Mouse (Mus musculus): ENCODE results near the gene Rptor.

Gene Rptor

DNA sequence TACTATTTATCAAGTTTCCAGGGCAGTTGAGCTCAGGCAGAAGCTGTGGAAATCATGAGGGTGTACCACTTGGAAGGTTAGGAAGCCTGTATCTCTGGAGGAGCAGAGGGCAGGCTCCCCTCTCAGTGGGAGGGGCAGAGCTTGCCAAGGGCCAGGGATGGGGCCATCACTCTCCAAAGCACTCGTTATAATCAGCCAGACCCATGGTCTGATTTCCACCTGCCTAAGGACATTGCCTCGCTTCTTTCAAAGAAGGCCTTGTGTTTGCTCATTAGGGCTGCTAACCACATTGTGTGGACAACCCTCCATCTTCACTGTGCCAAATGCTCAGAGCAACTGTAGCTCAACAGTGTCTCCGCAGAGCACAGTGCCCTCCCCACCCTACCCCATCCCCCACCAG is 215.2 kb downstream of the Rptor start:
- DNase-seq, result peak; percentile 35

GRCm38 (mm10) chr11:119821514-119821913 is 218.8 kb downstream of the Rptor start:
- DNase-seq, result no peak

- peak; percentile 83 for DNase-seq
Observed at GRCm38 (mm10) chr11:119824072-119824649, 221.5 kb downstream of the Rptor start.

DNA sequence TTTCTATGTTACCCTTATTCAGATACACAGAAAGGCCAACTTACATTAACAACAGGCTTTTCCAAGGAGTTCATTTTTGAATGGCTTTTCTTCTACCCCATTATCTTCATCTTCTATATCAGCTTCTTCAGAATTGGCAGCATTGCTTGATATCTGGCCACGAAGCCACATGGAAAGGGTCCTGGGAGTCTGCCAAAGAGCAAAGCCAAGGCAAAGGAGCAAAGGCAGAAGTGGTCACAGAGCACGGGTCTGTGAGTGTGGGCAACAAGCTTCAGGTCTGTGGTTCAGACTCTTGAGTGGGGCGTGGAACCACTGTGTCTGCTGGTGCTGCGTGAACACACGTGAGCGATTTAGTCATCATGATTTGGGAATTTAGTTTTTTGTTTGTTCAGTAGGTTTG is 223.1 kb downstream of the Rptor start:
- peak; percentile 58 for DNase-seq

GRCm38 (mm10) chr11:119826239-119826638 is 223.5 kb downstream of the Rptor start:
- no peak for DNase-seq

DNA sequence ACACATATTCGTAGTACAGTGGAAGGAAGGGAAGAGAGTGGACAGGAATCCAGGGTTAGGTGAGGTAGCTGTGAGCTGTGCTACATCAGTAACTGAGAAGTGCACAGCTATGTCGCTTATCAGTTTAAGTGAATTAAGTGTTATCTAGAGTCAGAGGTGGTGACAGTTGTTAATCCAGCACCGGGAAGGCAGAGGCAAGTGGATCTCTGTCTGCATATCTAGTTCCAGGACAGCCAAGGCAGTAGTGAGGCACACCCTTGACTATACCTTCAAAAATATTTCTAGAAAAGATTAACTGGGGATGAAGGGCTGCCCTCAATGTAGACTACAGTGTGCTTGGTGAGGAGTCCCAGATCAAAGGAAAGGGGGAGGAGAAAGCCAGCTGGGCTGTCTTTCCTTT is 226.4 kb downstream of the Rptor start:
- DNase-seq, result no peak

- no peak for DNase-seq
Observed at GRCm38 (mm10) chr11:119831682-119832081, 229.0 kb downstream of the Rptor start.

GRCm38 (mm10) chr11:119833311-119833710 is 230.6 kb downstream of the Rptor start:
- no peak for DNase-seq

- DNase-seq, result no peak
Observed at GRCm38 (mm10) chr11:119833877-119834804, 231.4 kb downstream of the Rptor start.

DNA sequence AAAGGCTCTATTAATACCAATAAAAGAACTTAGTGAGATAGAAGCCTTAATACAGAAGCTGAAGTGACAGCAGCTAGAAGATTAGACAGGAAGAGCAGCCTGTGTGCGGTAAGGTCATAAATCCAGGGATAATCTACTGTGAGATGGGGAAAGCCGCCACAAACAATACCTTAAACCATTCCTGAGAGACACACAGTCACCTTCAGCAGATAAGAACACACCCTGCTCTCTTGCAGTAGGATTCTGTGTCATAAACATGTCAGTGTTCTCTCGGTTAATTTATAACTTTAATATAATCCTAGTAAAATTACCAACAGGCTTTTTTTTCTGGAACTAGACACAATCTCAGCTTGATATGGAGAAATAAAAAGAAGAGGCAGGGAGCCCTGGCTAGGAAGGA is 233.6 kb downstream of the Rptor start:
- no peak for DNase-seq

DNA sequence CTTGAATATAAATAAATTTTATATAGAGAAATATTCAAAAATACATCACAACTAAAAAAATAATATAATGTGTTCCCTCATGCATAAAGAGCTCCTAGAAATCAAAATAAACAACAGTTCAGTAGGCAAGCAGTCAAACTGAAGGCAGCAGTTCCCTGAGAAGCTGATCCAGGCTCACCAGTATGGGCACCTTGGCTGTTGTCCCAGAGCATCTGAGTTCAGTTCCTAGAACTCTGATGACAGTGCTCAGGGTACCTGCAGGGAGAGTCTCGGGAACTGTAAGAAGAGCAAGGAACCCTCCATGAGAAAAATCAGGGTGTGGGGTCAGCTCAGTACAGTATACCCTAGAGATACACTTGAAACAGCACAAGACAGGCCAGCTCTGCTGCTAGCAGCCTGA is 235.1 kb downstream of the Rptor start:
- DNase-seq, result no peak

- no peak for DNase-seq
Observed at GRCm38 (mm10) chr11:119839411-119840342, 237.0 kb downstream of the Rptor start.

DNA sequence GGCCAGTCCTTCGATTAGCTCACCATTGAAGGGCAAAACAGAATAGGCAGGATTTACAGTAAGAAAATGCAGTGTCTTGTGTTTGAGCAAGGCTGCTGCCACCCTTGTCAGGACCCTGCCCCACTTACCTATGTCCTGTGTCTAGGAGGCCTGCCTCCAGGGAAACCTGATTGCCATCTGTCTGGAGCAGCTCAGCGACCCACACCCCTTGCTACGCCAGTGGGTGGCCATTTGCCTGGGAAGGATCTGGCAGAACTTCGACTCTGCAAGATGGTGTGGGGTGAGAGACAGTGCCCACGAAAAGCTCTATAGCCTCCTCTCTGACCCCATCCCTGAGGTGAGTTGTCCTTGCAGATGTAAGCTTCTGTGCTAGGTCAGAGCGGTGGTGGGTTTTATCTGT is 243.9 kb downstream of the Rptor start:
- DNase-seq, result no peak

GRCm38 (mm10) chr11:119847076-119847475 is 244.4 kb downstream of the Rptor start:
- no peak for DNase-seq

- peak; percentile 57 for DNase-seq
Observed at GRCm38 (mm10) chr11:119847569-119847968, 244.9 kb downstream of the Rptor start.

DNA sequence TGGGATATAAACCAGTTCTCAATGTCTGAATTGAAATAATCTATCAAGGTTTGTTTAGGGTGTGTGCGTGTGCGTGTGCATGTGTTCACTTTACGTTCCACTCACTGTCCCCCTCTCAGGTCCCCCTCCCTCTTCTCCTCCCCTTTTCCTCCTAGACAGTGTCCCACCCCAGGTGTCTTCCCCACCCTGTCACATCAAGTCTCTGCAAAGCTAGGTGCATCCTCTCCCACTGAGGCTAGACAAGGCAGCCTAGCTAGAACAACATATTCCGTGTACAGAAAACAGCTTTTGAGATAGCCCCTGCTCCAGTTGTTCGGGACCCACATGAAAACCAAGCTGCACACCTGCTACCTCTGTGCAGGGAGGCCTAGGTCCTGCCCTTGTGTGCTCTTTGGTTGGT is 245.5 kb downstream of the Rptor start:
- no peak for DNase-seq

DNA sequence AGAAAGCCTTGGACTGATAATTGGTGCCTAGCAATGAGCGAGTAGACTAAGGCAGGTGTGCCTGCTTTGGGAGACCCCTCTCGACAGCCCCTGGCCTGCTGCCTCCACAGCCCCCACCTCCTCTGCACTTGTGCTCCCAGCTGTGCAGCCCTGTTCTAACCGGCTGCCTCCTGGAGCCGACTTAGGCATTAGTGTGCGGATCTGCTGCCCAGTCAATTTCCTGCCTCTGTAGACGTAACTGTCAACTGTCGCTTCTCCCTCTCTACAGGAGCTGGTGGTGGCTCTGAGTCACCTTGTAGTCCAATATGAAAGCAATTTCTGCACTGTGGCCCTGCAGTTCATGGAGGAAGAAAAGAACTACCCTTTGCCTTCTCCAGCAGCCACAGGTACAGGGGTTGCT is 253.3 kb downstream of the Rptor start:
- DNase-seq, result no peak

DNA sequence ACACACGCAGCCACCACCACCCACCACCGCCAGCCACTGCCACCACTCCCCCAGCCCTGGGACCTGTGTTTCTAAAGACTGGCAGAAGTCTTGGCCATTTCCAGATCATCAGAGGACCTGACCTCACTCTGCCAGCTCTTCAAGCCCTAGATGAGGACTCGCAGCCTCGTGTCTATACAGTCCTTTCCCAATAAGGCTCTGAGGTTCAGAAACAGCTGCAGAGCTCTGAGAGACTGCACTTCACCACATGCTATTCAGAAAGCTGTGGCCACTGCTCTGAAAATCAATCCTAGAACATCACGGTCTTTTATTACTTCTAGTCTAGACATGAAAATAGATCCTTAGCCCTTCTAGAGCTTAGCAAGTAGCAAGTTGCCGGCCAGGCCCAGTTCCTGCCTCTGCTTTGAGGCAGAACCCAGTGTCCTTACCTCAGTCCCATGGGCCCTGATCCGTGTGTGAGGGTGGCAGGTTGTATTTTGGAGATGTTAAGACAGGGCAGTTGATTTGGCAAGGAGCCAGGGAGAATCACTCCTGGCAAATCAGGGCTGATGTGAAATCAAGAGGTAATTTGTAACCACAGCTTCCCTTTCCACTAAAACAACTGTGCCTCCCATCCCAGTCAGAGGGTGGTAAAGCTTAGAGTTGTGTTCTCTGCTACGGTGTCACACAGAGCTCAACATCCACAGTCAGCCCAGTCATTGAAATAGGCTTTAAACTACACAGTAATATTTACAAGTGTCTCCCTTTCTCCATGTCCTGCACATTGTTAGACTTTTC is 260.0 kb downstream of the Rptor start:
- no peak for DNase-seq

- no peak for DNase-seq
Observed at GRCm38 (mm10) chr11:119863421-119863821, 260.7 kb downstream of the Rptor start.

DNA sequence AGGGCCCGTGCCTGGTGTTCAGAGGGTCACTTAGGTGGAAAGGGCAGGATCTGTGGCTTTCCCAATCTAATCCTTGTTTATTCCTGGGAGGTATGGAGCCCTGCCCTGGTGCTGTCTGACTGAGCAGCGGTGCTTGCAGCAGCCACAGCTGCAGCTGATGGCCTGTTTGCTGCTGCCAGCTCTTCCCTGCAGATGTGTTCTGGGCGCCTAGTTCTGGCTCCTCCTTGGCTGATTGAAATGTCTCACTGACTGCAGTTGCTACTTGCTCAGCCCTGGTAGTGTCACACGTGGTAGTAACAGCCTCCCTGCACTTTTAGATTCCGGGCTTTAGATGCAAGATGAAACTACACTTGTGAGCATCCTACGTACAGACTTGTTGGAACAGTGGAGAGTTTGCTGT is 264.1 kb downstream of the Rptor start:
- no peak for DNase-seq

DNA sequence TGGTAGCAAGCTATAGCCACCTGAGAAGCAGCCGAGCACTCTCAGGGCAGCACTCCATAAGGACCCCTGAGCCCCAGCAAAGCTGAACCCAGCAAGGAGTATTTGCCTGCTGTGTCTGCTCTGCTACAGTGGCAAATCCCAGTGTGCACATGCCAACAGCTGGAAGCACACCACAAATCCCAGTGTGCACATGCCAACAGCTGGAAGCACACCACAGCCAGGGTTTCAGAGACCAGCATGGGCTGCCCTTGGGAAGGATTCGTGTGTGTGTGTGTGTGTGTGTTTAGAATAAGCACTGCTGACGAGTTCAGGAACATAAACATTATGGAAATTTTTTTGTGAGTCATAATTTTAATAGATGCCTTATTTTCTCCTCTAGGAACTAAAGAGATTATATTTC is 265.4 kb downstream of the Rptor start:
- DNase-seq, result no peak

DNA sequence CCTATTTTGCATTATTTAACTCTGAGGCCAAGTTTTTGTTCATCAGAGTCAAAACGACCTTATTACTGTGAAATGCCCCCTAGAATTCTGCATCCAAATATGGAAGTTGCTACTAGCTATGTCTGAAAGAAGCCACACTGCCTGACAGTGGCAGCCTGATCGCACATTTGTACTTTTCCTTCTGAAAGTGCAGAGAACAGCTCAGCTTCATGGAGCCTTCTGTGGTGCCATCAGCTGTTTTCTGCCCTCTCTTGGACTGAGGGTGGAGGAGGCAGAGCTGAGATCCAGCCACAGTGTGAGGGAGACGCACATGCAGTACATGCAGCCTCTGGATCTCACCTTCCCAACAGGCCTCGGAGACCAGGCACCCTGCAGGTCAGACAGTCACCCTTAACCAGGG is 265.9 kb downstream of the Rptor start:
- DNase-seq, result no peak

GRCm38 (mm10) chr11:119871141-119871540 is 268.4 kb downstream of the Rptor start:
- DNase-seq, result no peak

All from cerebellum, adult 11 months (tissue).